ENCODE assay signal across 19 mouse cellular contexts in the genomic region with DNA sequence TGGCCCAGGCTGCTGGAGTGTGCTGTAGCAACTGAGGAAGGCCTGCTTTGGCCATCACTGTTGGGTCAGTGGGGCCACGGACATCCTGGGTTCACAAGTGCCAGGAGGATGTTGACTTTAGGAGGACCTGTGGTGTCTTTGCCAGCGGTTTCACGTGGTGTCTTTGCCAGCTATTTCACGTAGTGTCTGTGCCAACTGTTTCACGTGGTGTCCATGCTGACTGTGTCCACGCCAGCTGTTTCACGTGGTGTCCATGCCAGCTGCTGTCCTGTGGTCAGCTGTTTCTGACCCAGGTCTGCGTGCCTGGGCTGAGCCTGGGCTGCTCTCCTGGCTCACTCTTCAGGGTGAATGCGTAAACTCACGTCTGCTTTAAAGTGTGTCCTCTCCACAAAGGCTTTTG. TPM values are rescaled to one million over a fixed set of nuclear protein-coding genes. Genes with fewer than 3 reads are reported as not detected.
DNase-seq lines count a peak whose midpoint lies in the region; ATAC-seq and TF ChIP-seq lines count a peak whose summit lies in the region.
"Had no signal": no experiment of that assay in that cellular context is flagged by ENCODE, and none has a peak within 500 bp of the region (broad histone marks: within the 10 kb centered on the region; RNA-seq: fewer than 3 reads in every experiment).

No protein-coding gene starts in this region.

- H3K36me3 ChIP-seq in heart, adult 2 months (ENCODE audit: control insufficient read depth, insufficient read depth, low read length), result no peaks in the 10 kb centered on the region
- H3K36me3 ChIP-seq in heart, embryonic 10.5 days, result peaks cover 32% of the 10 kb centered on the region
- H3K36me3 ChIP-seq in liver, adult 2 months (ENCODE audit: control insufficient read depth, insufficient read depth, low read length), result peaks cover 26% of the 10 kb centered on the region
- peaks cover 19% of the 10 kb centered on the region for H3K36me3 ChIP-seq in liver, postnatal 0 days (replicated peaks; ENCODE audit: insufficient read depth, low read length)

- H3K79me2 ChIP-seq in heart, adult 2 months (replicated peaks; ENCODE audit: control insufficient read depth, insufficient read depth, low read length), result no peaks in the 10 kb centered on the region
- peaks cover 11% of the 10 kb centered on the region; the same call in 1 of the 2 replicates for H3K79me2 ChIP-seq in liver, adult 2 months (ENCODE audit: control insufficient read depth, insufficient read depth, low read length)

- H3K4me1 ChIP-seq in heart, adult 2 months (ENCODE audit: control insufficient read depth, insufficient read depth, low read length), result no peaks in the 10 kb centered on the region
- no peaks in the 10 kb centered on the region for H3K4me1 ChIP-seq in heart, embryonic 10.5 days
- peaks cover 29% of the 10 kb centered on the region for H3K4me1 ChIP-seq in liver, adult 2 months (ENCODE audit: control insufficient read depth, insufficient read depth, low read length)
- no peaks in the 10 kb centered on the region for H3K4me1 ChIP-seq in liver, postnatal 0 days (ENCODE audit: insufficient read depth)
- H3K4me1 ChIP-seq: neural tube, embryonic 13.5 days had no signal

- peak; percentile 43; the same call in 1 of the 2 replicates for TF ChIP-seq EP300 in heart, adult 2 months (IDR thresholded peaks at IDR 0.05; ENCODE audit: insufficient read depth, low read depth, low read length)
- no peak for TF ChIP-seq EP300 in liver, postnatal 0 days (IDR thresholded peaks at IDR 0.05; ENCODE audit: low read depth)

- no peak for TF ChIP-seq CTCF in heart, adult 2 months (IDR thresholded peaks at IDR 0.05)
- no peak for TF ChIP-seq CTCF in liver, adult 2 months (IDR thresholded peaks at IDR 0.05; ENCODE audit: low read depth, low read length)
- no peak for TF ChIP-seq CTCF in liver, postnatal 0 days (IDR thresholded peaks at IDR 0.05; ENCODE audit: low read depth)

- H3K27ac ChIP-seq in heart, adult 2 months, result no peak overlapping the region
- no peak overlapping the region for H3K27ac ChIP-seq in heart, embryonic 10.5 days
- H3K27ac ChIP-seq in liver, adult 2 months (replicated peaks; ENCODE audit: insufficient read depth, low read depth, low read length), result peak overlapping the region; percentile 90
- no peak overlapping the region for H3K27ac ChIP-seq in liver, postnatal 0 days (ENCODE audit: low read depth)
- H3K27ac ChIP-seq: liver, embryonic 13.5 days; neural tube, embryonic 13.5 days had no signal

- H3K9me3 ChIP-seq in heart, embryonic 10.5 days, result no peaks in the 10 kb centered on the region
- H3K9me3 ChIP-seq in liver, postnatal 0 days (ENCODE audit: low read length), result no peaks in the 10 kb centered on the region
- H3K9me3 ChIP-seq: G1E; liver, embryonic 13.5 days; neural tube, embryonic 13.5 days had no signal

- TF ChIP-seq POLR2A in heart, adult 2 months (IDR thresholded peaks at IDR 0.05; ENCODE audit: insufficient read depth, low read depth, low read length), result no peak
- no peak for TF ChIP-seq POLR2A in liver, adult 2 months (IDR thresholded peaks at IDR 0.05; ENCODE audit: extremely low read depth, insufficient read depth, low read length)

- no peak for ATAC-seq in liver, postnatal 0 days
- ATAC-seq: forebrain, embryonic 14.5 days; hindbrain, embryonic 16.5 days; lung, postnatal 0 days had no signal

- WGBS in heart, adult 2 months, result 59% methylated on average over 10 of the region's 10 CpGs
- 86% methylated on average over 10 of the region's 10 CpGs for WGBS in heart, embryonic 10.5 days
- 17% methylated on average over 10 of the region's 10 CpGs for WGBS in liver, adult 2 months
- 86% methylated on average over 10 of the region's 10 CpGs for WGBS in liver, postnatal 0 days (ENCODE audit: insufficient replicate concordance)

- DNase-seq in heart, adult 2 months, result peak in 1 of 2 experiments; percentile 43
- no peak for DNase-seq in heart, embryonic 10.5 days (ENCODE audit: low spot score)
- peak; percentile 99 for DNase-seq in liver, adult 2 months (ENCODE audit: extremely low read depth, low read depth, low spot score)
- no peak for DNase-seq in liver, postnatal 0 days
- peak; percentile 20 for DNase-seq in gastrocnemius, postnatal 10 days
- DNase-seq in MN1 (ENCODE audit: low spot score), result no peak
- DNase-seq in cerebellum, adult 11-12 months, result no peak
- DNase-seq: cerebellum, adult 9-11 months; embryo, embryonic 11 days; layer of hippocampus, postnatal 36 days; left cerebral cortex, postnatal 4 days; liver, embryonic 13.5 days; thymus, adult 18-20 months had no signal

- no peak overlapping the region for H3K9ac ChIP-seq in heart, adult 2 months (ENCODE audit: low read depth, low read length)
- peak overlapping the region; percentile 62 for H3K9ac ChIP-seq in liver, adult 2 months (ENCODE audit: low read depth, low read length)
- no peak overlapping the region for H3K9ac ChIP-seq in liver, postnatal 0 days (replicated peaks)
- H3K9ac ChIP-seq: liver, embryonic 13.5 days; neural tube, embryonic 13.5 days had no signal

- no peak overlapping the region for H3K4me3 ChIP-seq in heart, adult 2 months
- no peak overlapping the region for H3K4me3 ChIP-seq in heart, embryonic 10.5 days
- no peak overlapping the region for H3K4me3 ChIP-seq in liver, adult 2 months (ENCODE audit: insufficient read depth, low read depth, low read length)
- H3K4me3 ChIP-seq in liver, postnatal 0 days (ENCODE audit: low read depth, low read length), result no peak overlapping the region
- H3K4me3 ChIP-seq: liver, embryonic 13.5 days; neural tube, embryonic 13.5 days had no signal

- intact Hi-C loops in heart, adult 2 months (cut with DNase I), result no loop called here

- no peak overlapping the region for H3K4me2 ChIP-seq in liver, postnatal 0 days (ENCODE audit: low read depth, low read length)
- H3K4me2 ChIP-seq: liver, embryonic 13.5 days; neural tube, embryonic 13.5 days had no signal

- no peaks in the 10 kb centered on the region for H3K27me3 ChIP-seq in heart, adult 2 months (ENCODE audit: control insufficient read depth, insufficient read depth, low read length)
- no peaks in the 10 kb centered on the region for H3K27me3 ChIP-seq in heart, embryonic 10.5 days (ENCODE audit: insufficient read depth, poor library complexity, severe bottlenecking)
- H3K27me3 ChIP-seq in liver, adult 2 months (ENCODE audit: control insufficient read depth, insufficient read depth, low read length), result no peaks in the 10 kb centered on the region
- H3K27me3 ChIP-seq in liver, postnatal 0 days (ENCODE audit: insufficient read depth, low read length), result no peaks in the 10 kb centered on the region
- H3K27me3 ChIP-seq: liver, embryonic 13.5 days; neural tube, embryonic 13.5 days had no signal

RNA-seq across cellular contexts. Expression of a gene that starts 20.0 kb away (rescaled TPM):
- 1 to 10 TPM; 3.3 to 3.9 TPM for total RNA-seq in heart, adult 2 months (2021)
- polyA plus RNA-seq in heart, adult 2 months (2012; rRNA removed), result 9.8 and 17.7 TPM in 2 replicates
- polyA plus RNA-seq in heart, embryonic 10.5 days (2016; fragmentation: Nextera tagmentation; extraction: Ambion mirVana), result 24.2 and 30.1 TPM in 2 replicates
- total RNA-seq in liver, adult 2 months (2014; rRNA removed), result 29.3 and 40.9 TPM in 2 replicates
- polyA plus RNA-seq in liver, adult 2 months (2012; rRNA removed), result 66.8 and 190 TPM in 2 replicates
- polyA plus RNA-seq in liver, postnatal 0 days (2015; fragmentation: Nextera tagmentation; extraction: Ambion mirVana), result 3.8 and 4.6 TPM in 2 replicates
- total RNA-seq in gastrocnemius, postnatal 10 days (2021), result 1 to 10 TPM; 5.1 to 6.6 TPM

RNA-seq across cellular contexts. Expression of a gene that starts 35.9 kb away (rescaled TPM):
- total RNA-seq in heart, adult 2 months (2021), result not detected
- polyA plus RNA-seq in heart, adult 2 months (2012; rRNA removed), result not detected in 2 replicates
- 0.04 TPM in 1 of 2 replicates, not detected in the other for polyA plus RNA-seq in heart, embryonic 10.5 days (2016; fragmentation: Nextera tagmentation; extraction: Ambion mirVana)
- total RNA-seq in liver, adult 2 months (2014; rRNA removed), result 0.07 TPM in 1 of 2 replicates, not detected in the other
- not detected in 2 replicates for polyA plus RNA-seq in liver, adult 2 months (2012; rRNA removed)
- polyA plus RNA-seq in liver, postnatal 0 days (2015; fragmentation: Nextera tagmentation; extraction: Ambion mirVana), result not detected in 2 replicates
- under 1 TPM; 0.21 to 0.56 TPM for total RNA-seq in gastrocnemius, postnatal 10 days (2021)
- polyA plus RNA-seq: G1E; heart, postnatal 0 days; lung, postnatal 0 days had no signal

RNA-seq across cellular contexts. Expression of a gene that starts 54.3 kb away (rescaled TPM):
- total RNA-seq in heart, adult 2 months (2021), result 10 to 100 TPM; 52.2 to 52.4 TPM
- polyA plus RNA-seq in heart, adult 2 months (2012; rRNA removed), result 31.4 and 31.5 TPM in 2 replicates
- polyA plus RNA-seq in heart, embryonic 10.5 days (2016; fragmentation: Nextera tagmentation; extraction: Ambion mirVana), result 45.6 and 52.9 TPM in 2 replicates
- total RNA-seq in liver, adult 2 months (2014; rRNA removed), result 7.7 and 8.8 TPM in 2 replicates
- 18.3 and 23.0 TPM in 2 replicates for polyA plus RNA-seq in liver, adult 2 months (2012; rRNA removed)
- 20.2 and 20.9 TPM in 2 replicates for polyA plus RNA-seq in liver, postnatal 0 days (2015; fragmentation: Nextera tagmentation; extraction: Ambion mirVana)
- total RNA-seq in gastrocnemius, postnatal 10 days (2021), result 1 to 10 TPM; 7.6 to 8.0 TPM

Comparison
In these comparisons a context has a peak if more than half of its experiments do, and no peak if none do; other contexts are left out.
1. DNase-seq: peak in liver, adult 2 months (single experiment) and gastrocnemius, postnatal 10 days (single experiment); none in heart, embryonic 10.5 days (single experiment), liver, postnatal 0 days (single experiment), MN1 (single experiment) and cerebellum, adult 11-12 months (single experiment).